Mouse (Mus musculus) ES-E14 (cell line): ENCODE measurements at regions not wholly inside any gene's neighbourhood (a gene's known extent, or its start where the extent isn't known, plus 50 kb on each side); places are given as distances from the start of the nearest gene placed in this dataset.

Source experiments
- DNase-seq: peaks from one replicate; pipeline ENCODE4 v3.0.0-alpha.2; 2013; ENCODE audit warnings: low read depth, low spot score
- H3K27ac ChIP-seq: 2 replicates; pipeline ENCODE4 v1.5.1; 2012; ENCODE audit warnings: low read depth, mild to moderate bottlenecking, low read length, moderate library complexity, mixed read lengths; ENCODE audit not compliant: poor library complexity, insufficient read depth, severe bottlenecking
- H3K36me3 ChIP-seq: 2 replicates; pipeline ENCODE4 v1.6.1; 2012; ENCODE audit warnings: mild to moderate bottlenecking, low read length, moderate library complexity, mixed read lengths; ENCODE audit not compliant: control insufficient read depth, poor library complexity, insufficient read depth, severe bottlenecking
- H3K4me1 ChIP-seq, 2 experiments: fragments of 150-350 bp in 1 of 2; sonication (generic) in 1 of 2; 2 replicates each; pipeline ENCODE4 v1.6.1; 2012; ENCODE audit warnings: low read length in 2 of 2, mild to moderate bottlenecking in 1 of 2, mixed read lengths in 1 of 2; ENCODE audit not compliant: control insufficient read depth in 2 of 2, insufficient read depth in 2 of 2, poor library complexity in 1 of 2
- H3K4me3 ChIP-seq, 2 experiments: fragments of 150-350 bp in 1 of 2; sonication (generic) in 1 of 2; 2 replicates each; pipeline ENCODE4 v1.5.1; 2012; ENCODE audit warnings: low read length in 2 of 2, low read depth in 1 of 2, mild to moderate bottlenecking in 1 of 2, mixed read lengths in 1 of 2; ENCODE audit not compliant: insufficient read depth in 1 of 2, poor library complexity in 1 of 2, severe bottlenecking in 1 of 2
- H3K9ac ChIP-seq: 2 replicates; pipeline ENCODE4 v1.6.1; 2012; ENCODE audit warnings: low read depth, mild to moderate bottlenecking, low read length, mixed read lengths; ENCODE audit not compliant: poor library complexity, insufficient read depth, severe bottlenecking
- H3K9me3 ChIP-seq: fragments of 150-350 bp; sonication (generic); 2 replicates; pipeline ENCODE4 v1.6.1; 2012; ENCODE audit warnings: low read depth, mild to moderate bottlenecking, low read length; ENCODE audit not compliant: control insufficient read depth, insufficient read depth
- CHD2 ChIP-seq: IDR thresholded peaks from 2 replicates; pipeline ENCODE4 v1.6.1; 2014; ENCODE audit warnings: mild to moderate bottlenecking, low read depth, low read length, inconsistent platforms
- HCFC1 ChIP-seq: IDR thresholded peaks from 2 replicates; pipeline ENCODE4 v1.6.1; 2012; ENCODE audit warnings: low read length, inconsistent platforms, borderline replicate concordance; ENCODE audit not compliant: insufficient read depth
- MAFK ChIP-seq: IDR thresholded peaks from 2 replicates; pipeline ENCODE4 v1.6.1; 2014; ENCODE audit warnings: mild to moderate bottlenecking, low read depth, low read length, inconsistent platforms; ENCODE audit not compliant: insufficient read depth
- ZC3H11A ChIP-seq: IDR thresholded peaks from 2 replicates; pipeline ENCODE4 v1.6.1; 2012; ENCODE audit warnings: low read depth, mild to moderate bottlenecking, inconsistent platforms, low read length, borderline replicate concordance
- ZNF384 ChIP-seq: IDR thresholded peaks from 2 replicates; pipeline ENCODE4 v1.6.1; 2012; ENCODE audit warnings: low read depth, low read length, inconsistent platforms
- in situ Hi-C, 2 experiments: fragments of 600-800 bp; cut with MboI; formaldehyde crosslinking; loops; one replicate each; pipeline ENCODE4 v1.15.1; 2025; ENCODE audit warnings: low sequenced_read_pairs in 2 of 2, inconsistent platforms in 1 of 2; ENCODE audit not compliant: unreplicated experiment in 2 of 2

- no peaks in the 10 kb centered on the region for H3K4me1 ChIP-seq
- no peak for DNase-seq
- H3K9me3 ChIP-seq = no peaks in the 10 kb centered on the region
- H3K36me3 ChIP-seq = no peaks in the 10 kb centered on the region
- no peak overlapping the region for H3K27ac ChIP-seq
- in situ Hi-C loops = loop anchor here in 1 of 2 experiments (25.0 kb wide), 1 partner anchor 515 kb away; no protein-coding TSS in a partner anchor
- no peak overlapping the region for H3K4me3 ChIP-seq
- TF ChIP-seq ZNF384 = no peak
- no peak for TF ChIP-seq ZC3H11A
- no peak for TF ChIP-seq MAFK
- H3K9ac ChIP-seq = no peak overlapping the region
These were observed 129.3 kb downstream of the Gm9733 start for GRCm38 (mm10) chr3:15202760-15203159.

DNA sequence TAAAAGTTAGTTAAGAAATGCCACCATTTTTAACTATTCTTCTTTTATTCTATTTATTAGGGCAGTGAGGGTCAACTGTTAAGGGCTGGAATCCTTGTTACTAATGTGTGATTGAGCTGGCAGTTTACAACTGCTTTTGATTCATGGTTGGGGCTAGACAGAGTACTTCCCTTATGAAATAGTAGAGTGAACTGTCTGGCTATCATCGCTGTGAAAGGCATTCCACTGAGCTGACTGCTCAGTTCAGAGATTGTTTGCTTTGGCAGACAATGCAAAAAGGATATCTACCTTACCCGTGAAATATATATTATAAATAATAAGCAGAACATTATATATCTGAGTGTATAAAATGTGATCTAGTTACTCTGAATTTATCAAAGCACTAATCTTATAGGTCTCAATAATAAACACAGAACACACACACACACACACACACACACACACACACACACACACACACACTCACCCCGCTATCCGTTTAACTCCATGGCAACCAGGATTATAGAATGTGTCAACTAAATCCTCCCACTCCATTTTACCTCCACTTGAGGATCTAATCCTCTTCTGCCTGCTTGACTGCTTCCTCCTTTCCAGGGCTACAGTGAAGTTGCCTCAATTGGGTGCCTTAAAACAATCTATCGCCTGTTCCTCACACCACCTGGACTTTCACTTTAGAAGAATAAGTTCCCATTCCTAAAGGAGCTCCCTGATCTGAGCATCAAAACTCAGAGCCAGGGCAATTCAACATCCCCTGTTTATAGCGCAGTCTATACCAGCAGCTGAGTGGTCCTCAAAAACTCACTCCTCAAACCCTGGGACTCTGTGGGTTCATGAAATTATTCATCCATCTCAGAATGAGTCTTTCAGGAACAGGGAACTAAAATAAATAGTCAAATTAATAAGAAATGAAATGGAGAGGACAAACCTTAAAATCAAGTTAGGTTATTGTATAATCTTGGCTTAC lies 126.6 kb downstream of the Gm9733 start:
- in situ Hi-C loops = loop anchor here in 1 of 2 experiments (25.0 kb wide), 1 partner anchor 518 kb away; no protein-coding TSS in a partner anchor
- Histone ChIP-seq H3K4me3 (no peak overlapping the region), H3K9ac (no peak overlapping the region), H3K36me3 (no peaks in the 10 kb centered on the region), H3K27ac (no peak overlapping the region), H3K9me3 (no peaks in the 10 kb centered on the region), H3K4me1 (no peaks in the 10 kb centered on the region)
- DNase-seq = no peak
- no peak for TF ChIP-seq HCFC1
- TF ChIP-seq ZC3H11A = no peak
- no peak for TF ChIP-seq MAFK
- TF ChIP-seq CHD2 = no peak
- TF ChIP-seq ZNF384 = no peak

DNA sequence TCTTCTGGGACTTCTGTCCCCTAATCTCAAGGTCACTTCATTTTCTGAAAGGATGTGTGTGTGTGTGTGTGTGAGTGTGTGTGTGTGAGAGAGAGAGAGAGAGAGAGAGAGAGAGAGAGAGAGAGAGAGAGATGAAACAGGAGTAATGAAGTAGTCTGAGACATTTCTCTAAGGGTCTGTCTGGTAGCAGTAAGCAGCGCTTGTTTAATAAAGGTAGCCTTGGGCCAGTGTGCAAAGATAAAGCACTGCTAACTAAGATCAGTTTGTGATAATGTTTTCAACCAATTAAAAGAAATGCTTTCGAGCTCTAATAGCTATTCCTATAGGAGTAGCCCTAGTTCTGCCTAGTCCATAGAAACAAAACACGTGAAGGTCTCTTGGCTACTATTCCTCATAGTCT lies 119.7 kb downstream of the Gm9733 start:
- DNase-seq = no peak
- Histone ChIP-seq H3K4me1 (no peaks in the 10 kb centered on the region; a peak in 1 of 4 replicates), H3K4me3 (no peak overlapping the region), H3K9ac (no peak overlapping the region), H3K9me3 (no peaks in the 10 kb centered on the region), H3K36me3 (no peaks in the 10 kb centered on the region), H3K27ac (no peak overlapping the region)
- in situ Hi-C loops = loop anchor here in 1 of 2 experiments (25.0 kb wide), 1 partner anchor 525 kb away; no protein-coding TSS in a partner anchor
- no peak for TF ChIP-seq ZC3H11A
- TF ChIP-seq MAFK = no peak
- TF ChIP-seq ZNF384 = no peak
- no peak for TF ChIP-seq CHD2
- no peak for TF ChIP-seq HCFC1

- no peaks in the 10 kb centered on the region for H3K36me3 ChIP-seq
- no peak for DNase-seq
- no peak overlapping the region for H3K9ac ChIP-seq
- TF ChIP-seq HCFC1 (no peak), ZC3H11A (no peak)
- H3K9me3 ChIP-seq = no peaks in the 10 kb centered on the region
- no peak overlapping the region for H3K4me3 ChIP-seq
- no peak overlapping the region for H3K27ac ChIP-seq
- H3K4me1 ChIP-seq = no peaks in the 10 kb centered on the region; a peak in 1 of 4 replicates
- in situ Hi-C loops = loop anchor here in 1 of 2 experiments (25.0 kb wide), 1 partner anchor 530 kb away; no protein-coding TSS in a partner anchor
These were observed 114.5 kb downstream of the Gm9733 start for GRCm38 (mm10) chr3:15217591-15217990.
